Mouse (Mus musculus): ENCODE measurements around the gene Pax3.

Gene Pax3

DNA sequence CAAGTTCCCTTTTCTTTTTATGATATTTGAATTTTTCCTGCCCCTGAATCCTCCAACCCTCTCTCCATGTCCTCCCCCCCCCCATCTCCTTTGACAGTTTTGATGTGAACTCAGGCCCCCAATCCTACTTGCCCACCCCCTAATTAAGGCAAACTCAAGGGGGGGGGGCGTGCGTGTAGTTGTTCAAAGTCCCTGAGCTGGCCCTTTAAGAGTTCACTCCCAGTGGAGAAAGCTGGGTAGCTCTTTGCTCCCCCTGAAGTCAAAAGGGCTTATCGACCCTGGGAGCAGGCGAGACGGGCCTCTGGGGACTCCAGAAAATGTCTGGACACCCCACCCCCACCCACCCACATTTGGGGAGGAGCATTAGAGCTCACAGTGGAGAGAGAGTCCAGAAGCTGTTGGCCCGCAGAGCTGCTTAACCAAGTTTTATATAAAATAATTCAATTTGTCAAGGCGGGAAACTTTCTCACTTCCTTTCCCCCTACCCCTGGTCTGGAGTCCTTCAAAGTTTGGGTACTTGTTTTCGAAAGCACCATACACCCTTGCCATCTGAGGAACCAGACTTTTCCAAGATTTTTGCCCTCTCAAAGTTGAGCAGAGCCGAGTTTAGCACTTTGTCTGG is 1.5 kb upstream of the Pax3 start:
- no peak for DNase-seq (ENCODE audit: low spot score)

DNA sequence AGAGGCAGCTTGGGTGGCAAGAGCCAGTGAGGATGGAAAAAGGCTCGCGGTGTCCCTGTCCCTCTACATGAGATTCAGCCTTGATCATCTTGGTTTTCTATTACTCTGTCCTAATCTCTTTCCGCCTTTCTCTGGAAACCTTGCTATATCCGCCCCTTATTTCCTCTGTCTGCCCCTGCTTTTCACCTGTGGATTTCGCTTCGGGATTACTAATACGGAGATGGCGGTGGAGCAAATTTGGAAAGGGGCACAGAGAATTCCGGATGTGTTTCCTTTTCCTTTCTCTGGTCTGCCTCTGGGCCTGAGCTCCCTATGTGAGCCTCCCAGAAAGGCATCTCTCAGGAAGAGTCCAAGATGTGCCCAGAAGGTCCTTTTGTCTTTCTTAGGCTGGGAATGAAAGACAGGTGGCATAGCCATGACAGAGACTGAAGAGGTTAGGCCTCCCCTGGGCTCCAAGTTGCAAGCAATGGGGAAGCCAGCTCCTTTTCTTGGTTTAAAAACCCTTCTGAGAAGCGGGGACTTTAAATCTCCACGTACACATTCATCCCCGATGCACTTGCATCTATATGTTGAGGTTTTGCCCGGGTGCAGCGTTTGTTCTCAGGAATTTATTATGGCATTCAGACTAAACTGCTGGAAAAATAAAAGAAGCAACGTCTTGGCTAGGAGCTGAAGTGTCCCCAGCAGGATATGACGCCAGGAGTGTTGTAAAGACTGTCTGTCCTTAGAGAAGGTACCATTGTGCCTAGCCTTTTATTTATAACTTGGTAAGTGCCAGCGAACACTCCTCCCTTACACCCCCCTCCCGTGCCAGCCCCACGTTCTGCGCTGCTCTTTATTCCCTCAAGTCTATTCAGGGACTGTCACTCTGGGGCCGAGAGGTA is 659 bp upstream of the Pax3 start:
- DNase-seq (ENCODE audit: low spot score): no peak

DNA sequence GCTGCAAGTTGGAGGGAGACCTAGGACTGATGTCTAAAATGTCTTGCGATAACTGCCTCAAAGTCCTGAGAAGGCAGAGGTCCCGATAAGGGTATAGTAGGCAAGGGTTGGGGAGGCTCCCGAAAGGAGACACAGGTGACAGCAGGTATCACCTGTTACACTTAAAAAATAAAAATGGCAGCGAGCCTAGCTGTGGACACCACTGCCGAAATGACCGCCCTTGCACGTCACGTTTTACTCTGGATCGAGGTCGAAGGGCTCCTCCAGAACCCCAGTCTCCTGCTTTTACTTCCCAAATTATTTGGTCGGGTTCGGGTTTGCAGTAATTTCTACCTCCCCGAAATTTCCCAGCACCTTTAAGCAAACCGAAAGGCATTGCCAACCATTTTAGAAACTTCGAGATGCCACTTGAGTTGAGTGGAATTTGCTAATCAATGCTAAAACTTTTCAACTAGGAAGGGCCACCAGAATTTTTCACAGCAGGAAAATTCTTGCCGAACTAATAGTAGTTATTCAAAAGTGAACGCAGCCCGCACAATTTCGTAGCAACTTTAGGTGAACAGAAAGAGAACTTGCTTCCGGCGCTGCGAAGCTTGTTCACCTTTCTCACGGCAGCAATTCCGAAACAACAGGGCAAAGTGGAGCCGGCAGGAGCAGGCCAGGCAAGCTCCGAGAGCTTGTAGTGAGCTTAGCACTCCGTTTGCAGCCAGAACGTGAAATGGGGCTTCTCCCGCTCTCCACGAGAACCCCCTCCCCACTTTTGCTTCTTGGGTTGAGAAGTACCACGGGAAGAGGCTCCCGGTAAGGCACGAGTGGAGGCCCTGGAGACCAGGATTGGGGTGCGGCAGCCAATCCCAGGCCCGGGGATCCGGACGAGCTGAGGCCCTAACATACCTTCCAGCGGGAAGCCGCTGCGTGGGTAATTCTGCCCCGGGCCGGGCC is 892 bp downstream of the Pax3 start:
- no peak for DNase-seq (ENCODE audit: low spot score)

DNA sequence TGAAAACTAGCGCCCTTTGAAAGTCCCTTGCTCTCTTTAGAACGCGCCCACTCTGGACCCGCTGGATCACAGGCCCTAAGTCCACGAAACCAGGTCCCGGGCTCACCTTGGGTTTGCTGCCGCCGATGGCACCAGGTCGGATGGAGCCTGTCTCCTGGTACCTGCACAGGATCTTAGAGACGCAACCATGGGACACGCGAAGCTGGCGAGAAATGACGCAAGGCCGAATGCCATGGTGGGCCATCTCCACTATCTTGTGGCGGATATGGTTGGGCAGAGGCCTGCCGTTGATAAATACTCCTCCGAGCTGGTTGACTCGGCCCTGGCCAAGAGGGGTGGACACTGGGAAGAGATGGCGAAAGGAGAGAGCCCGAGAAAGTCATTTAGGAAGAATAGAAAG is 1.8 kb downstream of the Pax3 start:
- no peak for DNase-seq (ENCODE audit: low spot score)

DNA sequence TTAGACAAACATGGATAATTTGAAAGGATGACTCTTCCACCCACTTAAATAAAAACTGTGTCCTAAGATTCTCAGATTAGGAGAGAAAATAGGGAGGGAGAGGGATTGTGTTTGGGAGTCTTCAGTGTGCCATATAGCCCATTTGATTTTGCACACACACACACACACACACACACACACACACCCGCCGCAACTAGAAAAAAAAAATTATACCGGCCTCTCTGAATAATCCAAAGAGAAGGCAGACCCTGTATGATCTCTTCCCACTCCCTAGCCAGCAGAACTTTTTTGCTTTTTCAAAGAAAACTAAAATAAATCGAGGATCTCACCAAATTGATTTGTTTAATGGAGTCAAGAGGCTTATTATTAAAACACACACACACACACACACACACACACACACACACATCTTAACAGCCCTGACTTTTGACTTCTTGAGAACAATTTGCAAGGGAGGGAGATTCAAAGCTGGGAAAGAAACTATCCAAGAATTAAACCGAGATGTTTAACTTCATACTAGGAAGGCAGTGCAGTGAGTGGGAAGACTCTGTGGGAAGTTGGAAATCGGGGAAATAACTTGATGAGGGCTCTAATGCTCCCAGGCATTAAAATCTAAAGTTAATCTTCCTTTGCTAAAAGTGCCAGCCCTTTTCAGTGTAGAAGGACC is 2.4 kb downstream of the Pax3 start:
- DNase-seq (ENCODE audit: low spot score): no peak

DNA sequence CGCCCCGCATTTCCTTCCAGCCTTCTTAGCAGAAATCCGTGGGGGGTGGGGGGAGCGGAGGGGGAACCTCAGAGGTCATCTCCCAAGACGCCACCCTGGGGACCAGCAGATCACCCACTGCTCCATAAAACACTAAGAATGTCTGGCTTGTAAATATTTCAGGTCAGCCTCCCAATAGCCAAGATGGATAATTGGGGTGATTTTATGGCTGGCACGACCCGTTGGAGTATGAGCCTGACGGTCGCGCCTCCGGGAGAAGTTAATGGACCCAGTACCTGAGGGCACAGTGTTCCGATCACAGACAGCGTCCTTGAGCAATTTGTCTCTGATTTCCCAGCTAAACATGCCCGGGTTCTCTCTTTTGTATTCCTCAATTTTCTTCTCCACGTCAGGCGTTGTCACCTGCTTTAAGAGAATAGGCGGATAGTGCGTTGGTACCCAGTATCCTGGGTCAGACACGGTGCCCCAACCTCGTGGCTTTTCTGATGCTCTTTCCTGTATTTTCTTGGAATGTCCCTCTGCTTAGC is 3.4 kb downstream of the Pax3 start:
- DNase-seq (ENCODE audit: low spot score): no peak

DNA sequence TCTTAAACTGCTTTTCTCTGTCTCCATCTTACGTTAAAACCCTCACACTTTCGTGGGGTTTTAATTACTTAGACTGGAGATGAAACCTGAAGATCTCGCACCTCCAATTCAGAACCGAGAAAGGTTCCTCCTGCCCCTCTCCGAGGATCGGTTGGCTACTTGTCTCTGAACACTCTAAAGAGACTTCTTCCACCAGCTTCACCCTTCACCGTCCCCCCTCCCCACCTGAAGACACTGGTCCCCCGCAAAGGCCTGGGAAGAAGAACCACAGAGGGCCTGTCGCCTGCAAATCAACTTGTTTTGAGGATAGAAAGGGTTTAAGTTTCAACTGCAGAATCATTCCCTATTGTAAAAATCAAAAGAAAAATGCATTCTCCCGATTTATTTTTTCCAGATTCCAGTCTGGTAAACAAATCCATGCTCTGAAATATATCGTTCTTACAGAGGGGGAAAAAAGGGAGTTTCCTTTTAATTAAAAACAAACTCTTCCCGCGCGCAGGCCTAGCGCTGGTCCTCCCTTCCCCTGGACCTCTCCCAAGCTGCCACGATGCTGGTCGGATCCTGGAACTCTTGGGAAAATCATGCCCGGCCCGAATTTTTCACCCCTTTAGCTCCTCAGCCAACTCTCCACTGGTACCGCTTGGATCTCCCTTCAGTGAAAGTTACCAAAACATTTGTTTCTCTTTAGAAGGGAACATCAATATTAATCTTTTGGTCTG is 4.0 kb downstream of the Pax3 start:
- no peak for DNase-seq (ENCODE audit: low spot score)

DNA sequence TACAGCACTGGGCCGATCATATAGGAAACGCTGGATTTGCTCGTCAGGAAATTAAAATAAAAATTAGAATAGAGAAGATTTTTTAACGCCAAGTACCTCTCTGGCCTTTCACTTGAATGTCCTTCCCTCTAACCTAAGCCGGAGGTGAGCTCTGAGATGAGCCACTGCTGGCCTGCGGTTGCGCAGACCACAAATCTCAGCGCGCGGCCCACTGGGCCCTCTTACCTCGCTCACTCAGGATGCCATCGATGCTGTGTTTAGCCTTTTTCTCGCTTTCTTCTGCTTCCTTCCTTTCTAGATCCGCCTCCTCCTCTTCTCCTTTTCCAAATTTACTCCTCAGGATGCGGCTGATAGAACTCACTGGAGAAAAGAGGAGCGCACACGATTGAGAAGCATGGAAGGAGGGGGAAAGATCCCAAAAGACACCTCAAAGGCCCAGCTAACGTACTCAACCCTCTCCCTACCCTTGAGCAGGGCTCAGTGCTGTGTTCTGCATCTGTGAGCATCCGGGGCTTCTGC is 4.7 kb downstream of the Pax3 start:
- no peak for DNase-seq (ENCODE audit: low spot score)

DNA sequence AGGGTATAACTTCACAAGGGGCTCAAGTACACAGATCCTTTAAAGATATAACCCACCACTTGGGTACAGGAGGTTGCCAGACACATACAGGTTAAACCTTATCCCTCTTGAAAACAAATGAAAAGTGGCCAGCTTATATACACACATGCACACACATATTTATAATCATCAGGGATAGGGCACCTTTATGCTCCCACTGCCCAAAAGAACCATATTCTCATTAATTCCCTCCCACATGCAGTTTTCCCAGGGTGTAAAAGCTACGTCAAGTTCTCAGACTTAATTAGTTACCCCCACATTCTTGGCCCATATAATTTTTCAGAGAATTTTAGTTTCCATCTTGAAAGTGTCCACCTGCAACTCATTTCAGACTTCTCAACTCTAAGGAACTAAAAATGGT is 5.2 kb downstream of the Pax3 start:
- no peak for DNase-seq (ENCODE audit: low spot score)

DNA sequence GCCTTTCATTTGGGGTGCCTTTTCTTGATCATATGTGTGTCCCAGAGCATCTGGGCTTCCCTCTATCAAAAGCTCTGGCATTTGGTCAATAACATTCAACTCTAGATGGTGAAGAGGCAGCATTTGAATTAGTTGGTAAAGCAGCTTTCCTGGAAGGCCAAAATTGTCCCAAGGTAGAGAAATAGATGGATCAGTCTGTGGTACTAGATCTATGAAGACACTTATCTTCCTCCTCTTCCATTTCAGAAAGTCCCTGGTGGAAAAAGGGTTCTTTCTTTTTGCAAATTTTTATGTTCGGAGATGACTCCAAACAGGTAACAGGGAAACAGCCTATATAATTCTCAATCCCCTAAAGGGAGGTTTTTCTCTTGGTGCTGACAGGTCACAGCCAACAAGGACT is 5.6 kb downstream of the Pax3 start:
- DNase-seq (ENCODE audit: low spot score): no peak

DNA sequence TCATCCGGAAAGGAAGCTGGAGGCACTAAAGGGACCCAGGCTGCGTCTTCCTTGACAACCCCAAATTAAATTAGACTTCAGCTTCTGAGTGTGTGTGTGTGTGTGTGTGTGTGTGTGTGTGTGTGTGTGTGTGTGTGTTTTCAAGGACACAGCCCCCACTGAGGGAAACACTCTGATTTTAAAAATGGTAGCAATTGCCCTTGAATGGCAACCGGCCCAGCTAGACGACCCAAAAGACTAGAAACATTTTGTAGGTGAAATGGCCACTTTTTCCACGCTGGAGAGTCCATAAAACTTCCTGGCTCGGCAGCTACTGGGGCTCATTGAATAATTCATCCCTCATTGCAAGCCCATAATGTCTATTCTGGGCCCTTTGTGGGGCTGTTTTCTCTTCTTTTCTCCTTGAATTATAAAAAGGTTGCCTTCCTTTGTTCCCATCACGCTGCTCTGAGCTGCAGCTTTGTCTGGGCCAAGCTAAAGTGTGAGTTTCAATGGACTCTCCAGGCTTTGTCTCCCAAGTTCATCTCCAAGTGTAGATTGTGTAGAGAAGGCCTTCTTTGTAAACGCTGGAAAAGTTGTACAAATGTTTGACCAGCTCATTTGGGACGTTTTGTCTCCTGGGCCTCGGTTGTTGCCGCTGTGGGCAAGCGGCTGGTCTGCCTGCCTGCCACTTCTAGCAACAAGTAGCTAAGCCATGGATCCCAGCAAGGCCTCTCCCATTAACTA is 6.4 kb downstream of the Pax3 start:
- DNase-seq (ENCODE audit: low spot score): no peak

DNA sequence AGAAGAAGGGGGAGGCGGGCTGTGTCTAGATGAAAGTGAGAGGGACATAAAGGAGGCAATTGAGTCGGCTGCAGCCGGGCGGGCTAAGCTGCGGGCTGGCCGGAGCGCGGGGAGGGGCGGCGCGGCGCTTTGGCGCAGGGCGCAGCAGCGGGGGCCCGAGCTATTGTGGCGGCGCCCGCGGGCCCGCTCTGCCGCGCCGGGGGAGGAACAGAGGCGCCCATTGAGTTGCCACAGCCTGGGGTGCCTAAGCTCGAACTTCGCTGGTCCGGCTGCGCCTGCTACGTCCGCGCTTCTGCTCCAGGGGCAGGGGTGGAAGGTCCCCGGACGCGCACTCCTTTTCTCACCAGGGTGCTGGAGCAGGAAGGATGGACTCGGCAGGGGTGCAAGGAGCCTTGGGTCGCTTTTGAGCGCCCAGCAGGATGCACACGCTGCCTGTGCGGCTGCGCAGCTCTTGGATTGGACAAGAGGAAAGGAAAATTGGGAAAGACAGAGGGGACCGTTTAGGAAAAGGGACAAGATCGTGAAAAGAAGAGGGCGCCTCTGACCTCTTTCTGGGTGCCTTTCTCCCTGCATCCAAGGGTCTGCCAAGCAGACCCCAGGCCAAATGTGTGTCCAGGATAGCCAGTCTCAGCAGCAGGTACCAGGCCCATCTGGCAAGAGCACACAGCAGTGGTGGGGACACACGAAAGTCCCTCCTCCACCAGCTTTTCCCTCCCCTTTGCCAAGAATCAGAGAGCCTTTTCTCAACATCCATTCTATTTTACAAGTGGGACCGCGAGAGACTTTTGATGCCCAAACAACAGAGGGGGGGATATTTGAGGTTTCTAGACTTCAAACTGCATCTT is 7.2 kb downstream of the Pax3 start:
- peak; percentile 70 for DNase-seq (ENCODE audit: low spot score)

DNA sequence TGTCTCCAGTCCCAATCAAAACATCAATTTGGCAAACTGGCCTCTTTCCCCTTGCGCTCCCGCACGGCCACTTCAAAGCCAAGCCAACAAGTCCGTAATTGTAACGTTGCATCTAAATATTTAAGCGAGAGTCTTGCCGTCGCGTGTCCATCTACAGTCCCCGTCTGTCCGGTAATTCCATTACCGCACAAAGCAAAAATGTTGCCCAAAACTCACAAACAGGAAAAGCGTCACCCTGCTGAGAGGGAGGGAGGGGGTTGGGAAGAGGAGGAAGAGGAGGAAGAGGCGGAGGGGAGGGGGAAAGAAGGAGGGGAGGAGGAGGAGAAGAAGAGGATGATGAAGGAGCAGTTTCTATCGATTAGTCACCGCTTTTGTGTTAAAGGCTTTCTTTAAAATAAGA is 7.9 kb downstream of the Pax3 start:
- DNase-seq (ENCODE audit: low spot score): peak; percentile 49

DNA sequence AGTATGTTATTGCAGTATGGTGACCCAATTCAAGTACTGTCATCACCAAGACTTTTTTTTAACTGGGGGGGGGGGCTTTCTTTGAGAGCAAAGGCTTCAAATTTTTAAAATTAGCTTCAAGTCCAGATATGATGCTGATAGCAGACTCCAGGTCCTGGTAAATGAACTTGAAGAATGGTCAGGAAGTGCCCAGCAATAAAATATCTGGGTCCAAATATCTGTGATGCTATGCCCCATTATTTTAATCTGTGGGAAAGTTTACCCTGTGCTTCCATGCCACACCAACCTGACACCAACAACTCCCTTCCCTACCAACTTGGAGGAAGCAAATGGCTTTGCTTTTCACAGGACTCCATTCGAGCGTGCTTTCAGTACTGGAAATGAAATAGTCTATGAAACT is 8.6 kb downstream of the Pax3 start:
- no peak for DNase-seq (ENCODE audit: low spot score)

DNA sequence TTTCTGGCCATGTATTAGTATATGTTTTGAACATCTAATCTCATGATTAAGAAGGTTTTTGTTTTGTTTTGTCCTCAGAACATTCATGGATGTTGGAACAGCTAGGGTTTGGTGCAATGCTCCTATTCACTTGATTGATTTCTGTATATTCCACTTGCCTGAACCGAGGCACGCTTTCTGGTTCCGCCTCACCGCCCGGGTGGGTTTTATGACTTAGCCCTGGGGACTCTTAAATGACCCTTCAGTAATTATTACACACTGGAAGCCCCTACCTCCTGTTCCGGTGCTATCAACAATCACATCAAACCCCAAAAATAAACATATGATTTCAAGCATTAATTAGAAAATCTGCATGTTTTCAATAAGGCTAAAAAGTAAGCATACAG is 9.2 kb downstream of the Pax3 start:
- no peak for DNase-seq (ENCODE audit: low spot score)

DNA sequence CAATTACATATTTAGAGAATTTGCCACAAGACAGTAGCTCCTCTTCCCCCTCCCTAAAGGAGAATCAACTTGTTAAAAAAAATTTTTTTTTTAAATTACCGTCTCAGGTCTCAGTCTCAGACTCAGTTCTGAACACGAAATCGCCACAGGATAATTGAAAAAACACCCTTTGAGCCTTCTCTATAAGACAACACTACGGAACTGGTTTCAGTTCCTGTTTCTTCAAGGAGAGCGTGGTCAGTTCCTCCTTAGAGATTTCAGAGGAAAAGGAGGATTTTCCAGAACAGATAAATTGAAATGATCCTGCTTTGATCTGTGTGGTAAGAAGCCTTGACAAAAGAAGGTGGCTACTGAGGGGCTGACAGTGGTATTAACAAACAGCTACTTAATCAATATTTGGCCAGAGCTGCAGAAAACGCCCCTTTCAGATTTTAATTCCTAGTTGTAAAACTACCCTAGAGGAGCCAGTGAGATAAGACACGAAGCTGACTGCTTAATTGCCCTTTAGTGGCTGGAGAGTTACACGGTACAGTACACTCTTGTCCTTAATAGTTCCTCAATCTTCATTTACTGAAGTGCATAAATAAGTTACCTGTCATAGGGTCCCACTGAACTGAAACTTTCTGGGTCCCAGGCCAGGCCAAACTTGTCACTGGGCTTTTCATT is 9.7 kb downstream of the Pax3 start:
- DNase-seq (ENCODE audit: low spot score): no peak

DNA sequence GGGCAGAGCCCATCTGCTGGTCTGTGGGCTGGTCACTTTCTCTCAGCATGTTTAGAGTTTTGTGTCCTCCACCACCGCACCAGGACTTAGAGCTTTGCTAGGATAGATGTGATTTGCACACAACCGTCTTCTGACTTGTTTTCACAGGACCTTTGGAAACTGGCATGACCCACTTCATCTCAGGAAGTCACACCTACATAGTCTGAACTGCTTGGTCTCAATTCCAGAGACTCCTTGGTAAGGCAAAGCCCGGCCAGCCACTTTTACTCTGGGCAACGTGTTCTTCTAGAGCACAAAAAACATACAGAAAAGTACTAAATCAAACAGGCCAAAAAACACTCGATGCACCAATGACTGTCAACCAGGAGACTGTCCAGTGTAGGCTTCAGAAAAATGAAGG is 14.0 kb downstream of the Pax3 start:
- no peak for DNase-seq (ENCODE audit: low spot score)

DNA sequence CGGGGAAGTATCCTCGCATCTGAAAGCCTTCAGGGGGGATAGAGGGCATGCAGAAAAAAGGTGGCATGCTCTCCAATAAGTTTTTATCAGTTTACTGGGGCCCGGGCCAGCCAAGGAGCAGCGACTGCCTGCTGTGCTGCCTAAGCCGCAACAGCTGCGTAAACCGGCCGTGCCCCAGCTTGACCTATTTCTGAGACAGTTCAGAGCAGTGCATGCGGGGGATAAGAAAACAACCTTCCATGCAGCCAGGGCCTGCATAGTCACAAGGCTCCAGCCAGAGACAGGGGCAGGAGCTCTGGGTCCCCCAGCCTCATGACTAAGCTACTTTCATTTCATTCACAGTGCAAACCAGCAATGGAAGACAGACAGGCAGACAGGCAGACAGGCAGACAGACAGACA is 15.1 kb downstream of the Pax3 start:
- DNase-seq (ENCODE audit: low spot score): no peak

DNA sequence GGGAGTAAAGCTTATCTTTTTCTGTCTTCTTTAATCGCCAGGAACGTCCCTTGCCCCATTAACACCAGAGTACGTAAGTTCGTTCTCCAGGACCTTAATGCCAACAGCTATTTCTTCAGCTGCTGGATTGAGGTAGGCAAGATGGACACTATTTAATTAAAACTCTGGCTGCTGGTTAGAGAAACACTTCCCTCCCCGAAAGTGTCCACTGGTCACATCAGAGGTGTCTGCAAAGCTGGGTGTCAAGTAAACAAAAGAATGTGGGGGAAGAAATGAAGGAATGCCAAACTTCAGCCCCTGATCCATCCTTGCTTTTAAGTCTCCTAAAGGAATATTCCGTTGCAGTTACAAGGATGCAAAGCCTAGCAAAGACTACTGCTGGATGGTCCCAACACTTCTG is 24.6 kb downstream of the Pax3 start:
- no peak for DNase-seq (ENCODE audit: low spot score)

Data from MN1 (cell line).